Mouse (Mus musculus): ENCODE results near the gene Pcnt.

DNA sequence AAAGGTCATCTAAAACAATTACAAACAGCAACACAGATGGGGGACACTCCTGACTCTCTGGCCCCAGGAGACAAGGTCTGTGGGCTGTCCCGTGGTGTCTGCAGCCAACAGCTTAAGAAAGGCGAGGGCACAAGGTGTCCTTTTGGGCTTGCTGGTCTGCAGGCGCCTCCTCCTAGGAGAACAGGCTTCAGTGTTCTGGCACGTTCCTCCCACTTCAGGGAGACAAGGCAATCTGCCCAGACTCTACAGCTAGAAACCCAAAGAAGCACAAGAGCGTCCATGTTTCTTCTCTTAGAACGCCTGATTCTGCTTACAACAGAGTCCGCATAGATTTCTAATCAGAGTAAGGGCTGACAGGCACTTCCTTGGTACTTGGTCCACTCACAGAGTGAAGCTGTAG is 19.7 kb upstream of the Pcnt start:
- no peak for TF ChIP-seq CTCF (IDR thresholded peaks at IDR 0.05; ENCODE audit: extremely low read depth, insufficient read depth, insufficient read length, insufficient replicate concordance)
- TF ChIP-seq POLR2A (IDR thresholded peaks at IDR 0.05; ENCODE audit: low read depth, low read length), result no peak
